Comparison of ENCODE assay signal across 9 mouse cellular contexts in genomic region chr8:124250255-124250654, GRCm38 (mm10). TPM values are rescaled to one million over a fixed set of nuclear protein-coding genes. Genes with fewer than 3 reads are reported as not detected.
DNase-seq lines count a peak whose midpoint lies in the region; ATAC-seq and TF ChIP-seq lines count a peak whose summit lies in the region.
"Had no signal": no experiment of that assay in that cellular context is flagged by ENCODE, and none has a peak within 500 bp of the region (broad histone marks: within the 10 kb centered on the region; RNA-seq: fewer than 3 reads in every experiment).

No protein-coding gene starts in this region.

- H3K4me1 ChIP-seq in erythroblast, embryonic 14.5 days (ENCODE audit: control insufficient read depth): peaks cover 42% of the 10 kb centered on the region
- peaks cover 16% of the 10 kb centered on the region for H3K4me1 ChIP-seq in lung, embryonic 14.5 days (ENCODE audit: insufficient read depth)
- peaks cover 24% of the 10 kb centered on the region for H3K4me1 ChIP-seq in embryonic facial prominence, embryonic 10.5 days
- H3K4me1 ChIP-seq in liver, embryonic 16.5 days (ENCODE audit: control insufficient read depth, low read depth, low read length): peaks cover 16% of the 10 kb centered on the region

- no peak overlapping the region; the same call in none of the 2 replicates for H3K27ac ChIP-seq in lung, embryonic 14.5 days (ENCODE audit: low read depth)
- peak overlapping the region; percentile 73 for H3K27ac ChIP-seq in embryonic facial prominence, embryonic 10.5 days (replicated peaks)
- H3K27ac ChIP-seq in liver, embryonic 16.5 days (ENCODE audit: low read length): no peak overlapping the region

- no peak for TF ChIP-seq CTCF in lung, embryonic 14.5 days (IDR thresholded peaks at IDR 0.05; ENCODE audit: low read depth)

- no peak overlapping the region for H3K4me2 ChIP-seq in lung, embryonic 14.5 days
- peak overlapping the region; percentile 15; the same call in 1 of the 2 replicates for H3K4me2 ChIP-seq in liver, embryonic 16.5 days (ENCODE audit: low read depth, low read length)

- no peaks in the 10 kb centered on the region for H3K9me3 ChIP-seq in erythroblast, embryonic 14.5 days (ENCODE audit: control insufficient read depth, low read length)
- H3K9me3 ChIP-seq in lung, embryonic 14.5 days (ENCODE audit: low read depth, low read length): no peaks in the 10 kb centered on the region
- no peaks in the 10 kb centered on the region for H3K9me3 ChIP-seq in embryonic facial prominence, embryonic 10.5 days
- H3K9me3 ChIP-seq in liver, embryonic 16.5 days (replicated peaks; ENCODE audit: control insufficient read depth, low read length): no peaks in the 10 kb centered on the region

- 12% methylated on average over 3 of the region's 3 CpGs for WGBS in lung, embryonic 14.5 days
- WGBS in embryonic facial prominence, embryonic 10.5 days: 47% methylated on average over 3 of the region's 3 CpGs
- 15% methylated on average over 3 of the region's 3 CpGs for WGBS in liver, embryonic 16.5 days (ENCODE audit: insufficient replicate concordance)

- no peaks in the 10 kb centered on the region for H3K27me3 ChIP-seq in erythroblast, embryonic 14.5 days (ENCODE audit: control insufficient read depth)
- no peaks in the 10 kb centered on the region for H3K27me3 ChIP-seq in lung, embryonic 14.5 days (ENCODE audit: insufficient read depth, low read length)
- H3K27me3 ChIP-seq in embryonic facial prominence, embryonic 10.5 days (replicated peaks; ENCODE audit: low read depth, poor library complexity, severe bottlenecking): no peaks in the 10 kb centered on the region
- H3K27me3 ChIP-seq in liver, embryonic 16.5 days (ENCODE audit: control insufficient read depth, insufficient read depth, low read depth, low read length): no peaks in the 10 kb centered on the region

- ATAC-seq in erythroblast, adult 5-6 weeks (replicated peaks; ENCODE audit: low FRiP score, poor library complexity, severe bottlenecking): no peak
- ATAC-seq in lung, embryonic 14.5 days (ENCODE audit: insufficient read depth): 0 out of 2 replicates have a peak, but pooled peaks have one; percentile 32
- ATAC-seq in liver, embryonic 16.5 days (ENCODE audit: low read depth): peak; percentile 76

- no peak overlapping the region for H3K9ac ChIP-seq in lung, embryonic 14.5 days
- H3K9ac ChIP-seq in liver, embryonic 16.5 days (ENCODE audit: low read depth, low read length): no peak overlapping the region

- peak overlapping the region; percentile 5 for H3K4me3 ChIP-seq in erythroblast, embryonic 14.5 days (replicated peaks)
- no peak overlapping the region for H3K4me3 ChIP-seq in lung, embryonic 14.5 days (ENCODE audit: low read depth, low read length)
- no peak overlapping the region for H3K4me3 ChIP-seq in embryonic facial prominence, embryonic 10.5 days
- H3K4me3 ChIP-seq in liver, embryonic 16.5 days (ENCODE audit: low read depth, low read length): no peak overlapping the region

- peaks cover 32% of the 10 kb centered on the region for H3K36me3 ChIP-seq in erythroblast, embryonic 14.5 days (ENCODE audit: control insufficient read depth)
- H3K36me3 ChIP-seq in lung, embryonic 14.5 days (ENCODE audit: insufficient read depth): no peaks in the 10 kb centered on the region
- H3K36me3 ChIP-seq in embryonic facial prominence, embryonic 10.5 days (replicated peaks): peaks cover 28% of the 10 kb centered on the region
- no peaks in the 10 kb centered on the region for H3K36me3 ChIP-seq in liver, embryonic 16.5 days (ENCODE audit: control insufficient read depth, insufficient read depth)

- DNase-seq in lung, embryonic 14.5 days: no peak
- DNase-seq in lung, postnatal 25 days (ENCODE audit: low spot score): no peak
- DNase-seq in embryonic facial prominence, embryonic 10.5 days (ENCODE audit: low spot score): no peak
- DNase-seq in right cerebral cortex, postnatal 36 days (ENCODE audit: low spot score in 2 of 2): no peak
- no peak for DNase-seq in embryo, embryonic 10 days (ENCODE audit: low spot score)
- DNase-seq: cerebellum, postnatal 25 days had no signal

RNA-seq across cellular contexts. Expression of gene Galnt2, which starts 19.1 kb away (rescaled TPM):
- 4.5 and 6.7 TPM in 2 replicates for polyA plus RNA-seq in erythroblast, embryonic 14.5 days (2012)
- total RNA-seq in erythroblast, adult 5-6 weeks (2015; ENCODE audit: low replicate concordance): 18.2 and 26.9 TPM in 2 replicates
- total RNA-seq in erythroblast, adult 5-6 weeks (2017; ENCODE audit: low replicate concordance): 0.51 and 21.3 TPM in 2 replicates
- polyA plus RNA-seq in lung, embryonic 14.5 days (2014; fragmentation: Nextera tagmentation; extraction: Ambion mirVana): 66.8 and 67.2 TPM in 2 replicates
- 34.8 and 42.2 TPM in 2 replicates for polyA plus RNA-seq in embryonic facial prominence, embryonic 10.5 days (2016; fragmentation: Nextera tagmentation; extraction: Ambion mirVana)
- 12.3 and 13.3 TPM in 2 replicates for polyA plus RNA-seq in liver, embryonic 16.5 days (2015; fragmentation: Nextera tagmentation; extraction: Ambion mirVana)
